Mouse (Mus musculus) heart, postnatal 0 days (tissue): ENCODE measurements around the gene Cant1.

ENCODE experiments used
- CTCF ChIP-seq: IDR thresholded peaks from 2 replicates; pipeline ENCODE4 v1.5.1; 2016; ENCODE audit warnings: antibody characterized with exemption, control low read depth, low read depth
- EP300 ChIP-seq: IDR thresholded peaks from 2 replicates; pipeline ENCODE4 v1.6.1; 2016; ENCODE audit warnings: antibody characterized with exemption, low read depth

DNA sequence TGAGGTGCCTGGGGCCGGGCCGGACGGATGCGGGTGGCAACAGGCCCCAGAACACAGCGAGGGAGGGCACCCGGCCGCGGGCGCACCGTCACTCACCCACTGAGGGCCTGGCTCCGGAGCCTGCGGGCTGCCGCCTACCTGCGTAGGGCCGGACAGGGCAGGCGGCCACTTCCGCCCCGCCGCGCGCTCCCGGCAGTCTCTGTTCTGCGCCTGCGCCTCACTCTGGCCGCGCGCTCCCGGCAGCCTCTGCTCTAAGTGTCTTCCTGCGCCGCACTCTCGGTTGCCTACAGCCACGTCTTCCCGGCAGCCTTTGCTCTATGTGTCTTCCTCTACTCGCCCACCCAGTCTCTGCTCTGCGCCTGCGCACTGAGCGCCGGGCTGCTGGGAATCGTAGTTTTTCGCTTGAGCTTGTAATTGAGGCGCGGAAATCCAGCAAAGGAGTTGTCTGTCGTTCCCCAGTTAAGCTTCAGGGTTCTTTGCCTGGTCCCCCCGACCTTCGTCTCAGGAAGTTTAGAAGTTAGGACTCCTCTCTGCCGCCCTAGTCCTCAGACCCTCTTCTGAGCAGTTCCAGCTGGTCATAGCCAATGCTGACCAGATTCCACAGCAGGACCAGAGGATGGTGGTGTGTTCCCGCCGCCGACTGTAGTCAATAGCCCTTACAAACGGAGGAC lies at the start of gene Cant1:
- no peak for TF ChIP-seq CTCF
- TF ChIP-seq EP300: no peak
